Mouse (Mus musculus) limb, embryonic 14.5 days (tissue): Measurements from ENCODE around the gene Sergef. TPM values are rescaled to one million over a fixed set of nuclear protein-coding genes. Genes with fewer than 3 reads are reported as not detected.

ENCODE experiments used
- ATAC-seq: fragments of 200-750 bp; cut with Nextera tagmentation; 2 replicates; pipeline ENCODE4 v1.8.0; 2017; ENCODE audit warnings: low read depth, moderate number of reproducible peaks, moderate TSS enrichment; ENCODE audit not compliant: low FRiP score
- DNase-seq: peaks from one replicate; pipeline ENCODE4 v3.0.0-alpha.2; 2015; ENCODE audit warnings: low spot score
- H3K27ac ChIP-seq: fragments of 300-500 bp; sonication (generic); replicated peaks from 2 replicates; pipeline ENCODE4 v1.5.1; 2014; ENCODE audit warnings: low read depth, mild to moderate bottlenecking, low read length, moderate library complexity, mixed read lengths
- H3K27me3 ChIP-seq: fragments of 300-500 bp; sonication (generic); 2 replicates; pipeline ENCODE4 v1.6.1; 2014; ENCODE audit warnings: low read length, mixed read lengths; ENCODE audit not compliant: control insufficient read depth, insufficient read depth
- H3K36me3 ChIP-seq: fragments of 300-500 bp; sonication (generic); 2 replicates; pipeline ENCODE4 v1.6.1; 2014; ENCODE audit warnings: mild to moderate bottlenecking, low read length, moderate library complexity, mixed read lengths; ENCODE audit not compliant: control insufficient read depth, insufficient read depth
- H3K4me1 ChIP-seq: fragments of 300-500 bp; sonication (generic); 2 replicates; pipeline ENCODE4 v1.6.1; 2014; ENCODE audit warnings: antibody characterized with exemption, low read length, mixed read lengths; ENCODE audit not compliant: control insufficient read depth, insufficient read depth
- H3K4me2 ChIP-seq: fragments of 300-500 bp; sonication (generic); replicated peaks from 2 replicates; pipeline ENCODE4 v1.6.1; 2014; ENCODE audit warnings: low read depth, mild to moderate bottlenecking, low read length, moderate library complexity; ENCODE audit not compliant: severe bottlenecking
- H3K4me3 ChIP-seq: fragments of 300-500 bp; sonication (generic); replicated peaks from 2 replicates; pipeline ENCODE4 v1.5.1; 2014; ENCODE audit warnings: low read length
- H3K9ac ChIP-seq: fragments of 300-500 bp; sonication (generic); 2 replicates; pipeline ENCODE4 v1.6.1; 2014; ENCODE audit warnings: mild to moderate bottlenecking, low read depth, low read length, moderate library complexity; ENCODE audit not compliant: severe bottlenecking
- H3K9me3 ChIP-seq: fragments of 300-500 bp; sonication (generic); 2 replicates; pipeline ENCODE4 v1.6.1; 2016; ENCODE audit warnings: low read length; ENCODE audit not compliant: control insufficient read depth
- POLR2A ChIP-seq: fragments of 200-500 bp; IDR thresholded peaks from 2 replicates; pipeline ENCODE4 v1.8.0; 2012; ENCODE audit warnings: inconsistent platforms, mild to moderate bottlenecking, moderate library complexity, borderline replicate concordance; ENCODE audit not compliant: insufficient read depth, insufficient read length; ENCODE audit errors: extremely low read depth
- WGBS: fragments of 180-500 bp; shearing (Covaris S2); extraction: QIAGEN DNeasy Blood & Tissue Kit; methylation state at CpG from one replicate; pipeline ENCODE4 v1.1.7; 2014; 5-methylcytosine and 5-hydroxymethylcytosine counted together
- polyA plus RNA-seq, 2 experiments: library from polyadenylated mRNA; depleted of rRNA in 1 of 2; stranded (reverse) in 1 of 2; unstranded in 1 of 2; fragments of >200 nt; fragmentation: Nextera tagmentation in 1 of 2; extraction: Ambion mirVana in 1 of 2; gene quantifications; 2 replicates each; pipeline versions ENCODE4 v1.2.1 to v1.2.3; 2012 to 2014

Sergef gene
- polyA plus RNA-seq, 2 experiments: 12.2 to 12.8 TPM

- H3K36me3 ChIP-seq: no peaks in the 10 kb centered on the region
- H3K27ac ChIP-seq: no peak overlapping the region
- ATAC-seq (no peak), DNase-seq (no peak)
- no peak overlapping the region for H3K9ac ChIP-seq
- H3K4me3 ChIP-seq: no peak overlapping the region
- H3K4me2 ChIP-seq: no peak overlapping the region
- no peak for TF ChIP-seq POLR2A
- no peaks in the 10 kb centered on the region for H3K4me1 ChIP-seq
- H3K27me3 ChIP-seq: no peaks in the 10 kb centered on the region
- no peaks in the 10 kb centered on the region for H3K9me3 ChIP-seq
- WGBS: 87% methylated on average over 6 of the region's 6 CpGs
Measured at GRCm38 (mm10) chr7:46484223-46484622, 155.4 kb downstream of the Sergef start.

DNA sequence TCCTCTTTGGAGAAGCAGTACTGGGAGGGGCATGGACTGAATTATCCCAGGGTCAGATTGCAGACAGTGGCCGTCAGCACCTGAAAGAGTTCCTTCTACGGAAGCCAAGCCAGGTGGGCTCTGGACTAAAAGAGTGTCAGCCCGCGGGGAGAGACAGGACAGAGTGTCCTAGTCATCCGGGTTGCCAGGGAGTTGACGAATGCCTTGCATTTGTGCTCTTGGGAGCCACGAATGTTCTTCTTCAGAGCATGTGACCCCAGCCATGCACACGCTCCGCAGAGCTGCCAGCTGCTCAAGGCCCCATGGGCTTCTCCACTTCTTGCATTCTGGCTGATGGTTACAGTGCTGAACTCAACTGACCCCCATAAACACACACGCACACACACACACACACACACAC lies 156.6 kb downstream of the Sergef start:
- no peaks in the 10 kb centered on the region for H3K27me3 ChIP-seq

GRCm38 (mm10) chr7:46482099-46482531 lies 157.5 kb downstream of the Sergef start:
- H3K9ac ChIP-seq: no peak overlapping the region
- H3K36me3 ChIP-seq: no peaks in the 10 kb centered on the region
- H3K27ac ChIP-seq: no peak overlapping the region
- DNase-seq: no peak
- no peak overlapping the region for H3K4me2 ChIP-seq
- ATAC-seq: no peak
- 77% methylated on average over 2 of the region's 2 CpGs for WGBS
- no peak for TF ChIP-seq POLR2A
- H3K9me3 ChIP-seq: no peaks in the 10 kb centered on the region
- no peak overlapping the region for H3K4me3 ChIP-seq
- no peaks in the 10 kb centered on the region for H3K27me3 ChIP-seq
- H3K4me1 ChIP-seq: no peaks in the 10 kb centered on the region

More for the DNA sequence above, 156.6 kb downstream of the Sergef start:
- H3K9ac ChIP-seq: no peak overlapping the region
- no peak for ATAC-seq
- no peaks in the 10 kb centered on the region for H3K36me3 ChIP-seq
- H3K4me3 ChIP-seq: no peak overlapping the region
- no peak for DNase-seq
- no peak for TF ChIP-seq POLR2A
- WGBS: 65% methylated on average over 10 of the region's 10 CpGs
- H3K4me2 ChIP-seq: no peak overlapping the region
- no peaks in the 10 kb centered on the region for H3K4me1 ChIP-seq
- H3K9me3 ChIP-seq: no peaks in the 10 kb centered on the region
- H3K27ac ChIP-seq: no peak overlapping the region

DNA sequence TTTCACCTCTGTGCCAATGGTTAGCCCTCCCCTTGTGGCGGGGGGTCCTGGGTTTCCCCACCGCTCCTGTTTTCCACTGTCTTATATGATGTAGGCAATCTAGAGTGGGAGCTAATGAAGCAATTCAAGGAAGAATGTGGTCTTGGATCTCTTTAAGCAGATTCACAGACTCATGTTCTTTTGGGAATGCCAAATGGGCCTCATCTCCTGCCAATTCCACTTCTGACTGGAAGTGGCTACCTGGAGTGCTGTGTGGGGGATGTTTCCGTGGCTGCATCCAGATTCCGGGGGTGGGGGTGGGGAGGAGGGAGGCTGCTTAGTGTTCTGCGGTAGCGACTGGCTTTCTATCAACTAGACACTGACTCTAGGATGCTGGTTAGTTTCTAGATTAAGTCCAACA lies 159.8 kb downstream of the Sergef start:
- TF ChIP-seq POLR2A: no peak
- no peaks in the 10 kb centered on the region for H3K9me3 ChIP-seq
- H3K9ac ChIP-seq: no peak overlapping the region
- no peak overlapping the region for H3K4me2 ChIP-seq
- WGBS: 62% methylated on average over 6 of the region's 6 CpGs
- H3K36me3 ChIP-seq: no peaks in the 10 kb centered on the region
- ATAC-seq: no peak
- no peaks in the 10 kb centered on the region for H3K27me3 ChIP-seq
- H3K4me1 ChIP-seq: no peaks in the 10 kb centered on the region
- no peak overlapping the region for H3K27ac ChIP-seq
- no peak for DNase-seq
- H3K4me3 ChIP-seq: no peak overlapping the region

DNA sequence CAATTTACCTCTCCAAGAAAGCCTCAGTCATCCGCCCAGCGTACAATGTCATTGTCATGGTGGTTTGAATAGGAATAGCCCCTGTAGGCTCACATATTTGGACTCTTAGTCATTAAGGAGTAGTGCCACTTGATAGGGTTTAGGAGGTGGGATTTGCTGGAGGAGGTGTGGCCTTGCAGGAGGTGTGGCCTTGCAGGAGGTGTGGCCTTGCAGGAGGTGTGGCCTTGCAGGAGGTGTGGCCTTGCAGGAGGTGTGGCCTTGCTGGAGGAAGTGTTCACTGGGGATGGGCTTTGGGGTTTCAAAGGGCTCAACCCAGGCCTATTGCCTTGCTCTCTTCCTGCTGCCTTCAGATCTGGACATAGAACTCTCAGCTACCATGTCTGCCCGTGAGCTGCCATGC lies 162.2 kb downstream of the Sergef start:
- DNase-seq (no peak), ATAC-seq (no peak)
- TF ChIP-seq POLR2A: no peak
- H3K36me3 ChIP-seq: no peaks in the 10 kb centered on the region
- no peaks in the 10 kb centered on the region for H3K27me3 ChIP-seq
- no peak overlapping the region for H3K27ac ChIP-seq
- H3K4me1 ChIP-seq: no peaks in the 10 kb centered on the region
- 89% methylated on average over 3 of the region's 3 CpGs for WGBS
- H3K9ac ChIP-seq: no peak overlapping the region
- no peak overlapping the region for H3K4me2 ChIP-seq
- H3K4me3 ChIP-seq: no peak overlapping the region
- no peaks in the 10 kb centered on the region for H3K9me3 ChIP-seq

DNA sequence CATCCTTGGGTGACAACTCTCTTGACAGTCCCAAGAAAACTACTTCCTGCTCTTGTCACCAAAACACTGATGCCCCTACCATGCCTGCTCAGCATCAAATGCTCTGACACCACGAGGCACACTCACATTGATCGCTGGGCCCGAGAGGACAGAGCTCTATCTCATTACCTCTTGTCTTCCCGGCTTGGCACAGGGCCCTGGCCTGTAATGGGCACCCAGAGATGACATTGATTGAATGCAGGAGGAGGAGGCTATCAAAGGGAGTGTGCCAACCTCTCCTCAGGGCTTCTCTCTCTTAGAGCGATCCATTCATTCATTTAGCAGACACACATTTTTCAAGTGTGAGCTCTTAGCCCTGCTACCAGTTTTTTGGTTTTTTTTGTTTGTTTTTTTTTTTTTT lies 164.1 kb downstream of the Sergef start:
- Histone ChIP-seq H3K4me3 (no peak overlapping the region), H3K4me2 (no peak overlapping the region), H3K4me1 (no peaks in the 10 kb centered on the region), H3K36me3 (no peaks in the 10 kb centered on the region), H3K9ac (no peak overlapping the region), H3K9me3 (no peaks in the 10 kb centered on the region), H3K27ac (no peak overlapping the region), H3K27me3 (no peaks in the 10 kb centered on the region)
- DNase-seq (no peak), ATAC-seq (no peak)
- no peak for TF ChIP-seq POLR2A
- WGBS: 81% methylated on average over 5 of the region's 5 CpGs
